Mouse (Mus musculus): ENCODE measurements around the gene Pla2g4e. TPM values are rescaled to one million over a fixed set of nuclear protein-coding genes. Genes with fewer than 3 reads are reported as not detected.

Gene Pla2g4e
- total and polyA plus RNA-seq, 3 experiments: not detected

DNA sequence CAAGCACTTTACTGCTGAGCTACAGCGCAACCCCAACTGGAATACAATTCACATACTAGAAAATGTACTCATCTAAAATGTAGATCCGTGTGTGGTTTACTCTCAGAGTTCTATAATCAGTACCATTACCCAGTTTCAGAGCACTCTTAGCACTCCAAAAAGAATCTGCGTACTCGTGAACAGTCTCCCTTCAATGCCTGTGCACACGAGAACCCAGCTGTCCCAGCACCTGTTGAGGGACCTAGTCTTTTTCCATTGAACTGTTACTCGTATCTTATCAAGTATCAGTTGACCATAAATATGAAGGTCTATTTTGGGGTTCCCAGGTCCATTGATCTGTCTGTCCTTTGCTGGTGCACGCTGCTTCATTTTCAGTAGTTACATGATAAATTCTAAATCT is 95.5 kb downstream of the Pla2g4e start:
- Histone ChIP-seq H3K27me3 (ENCODE audit: control insufficient read depth in 1 of 2, insufficient read depth in 2 of 2, low read length in 2 of 2) (no peaks in the 10 kb centered on the region), H3K36me3 (ENCODE audit: control insufficient read depth in 1 of 2, insufficient read depth in 2 of 2, low read length in 2 of 2) (peaks cover 0 to 7% of the 10 kb centered on the region in 2 experiments; a peak in 2 of 4 replicates)
- DNase-seq (ENCODE audit: low read depth, low spot score): no peak

DNA sequence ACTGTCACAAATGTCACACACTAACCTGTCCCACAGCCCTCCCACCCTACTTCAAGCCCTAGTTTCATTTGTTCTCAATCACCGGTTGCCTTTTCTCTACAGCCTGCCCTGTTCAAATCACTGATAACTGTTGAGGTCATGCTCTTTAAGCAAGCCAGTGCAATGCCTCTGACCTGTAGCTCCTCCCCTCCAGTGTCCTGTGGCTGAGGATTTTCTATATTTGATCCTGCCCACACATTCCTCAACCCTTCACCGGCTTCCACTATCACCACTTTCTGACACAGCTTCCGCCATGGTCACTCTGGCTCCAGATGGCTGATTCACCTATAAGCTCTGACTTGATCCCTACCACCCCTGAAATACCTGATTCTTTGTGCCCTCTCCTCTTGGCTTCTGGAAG is 97.1 kb downstream of the Pla2g4e start:
- DNase-seq (ENCODE audit: low read depth, low spot score): no peak
- H3K9ac ChIP-seq (ENCODE audit: control insufficient read depth, low read depth, low read length, poor library complexity, severe bottlenecking): no peak overlapping the region
- peaks cover 1 to 3% of the 10 kb centered on the region in 2 experiments; a peak in 3 of 4 replicates for H3K36me3 ChIP-seq (ENCODE audit: control insufficient read depth in 1 of 2, insufficient read depth in 2 of 2, low read length in 2 of 2)
- H3K4me1 ChIP-seq (ENCODE audit: control insufficient read depth in 1 of 2, insufficient read depth in 2 of 2, low read length in 2 of 2): no peaks in the 10 kb centered on the region; a peak in 1 of 4 replicates
- no peak for TF ChIP-seq MAX (IDR thresholded peaks at IDR 0.05; ENCODE audit: low read length)
- no peak for TF ChIP-seq KAT2A (conservative IDR thresholded peaks at IDR 0.05; ENCODE audit: low read depth, low read length)
- TF ChIP-seq MYC (IDR thresholded peaks at IDR 0.05; ENCODE audit: low read depth, low read length): no peak
- TF ChIP-seq RAD21 (IDR thresholded peaks at IDR 0.05; ENCODE audit: low read depth, low read length): no peak
- no peak for TF ChIP-seq CHD2 (IDR thresholded peaks at IDR 0.05; ENCODE audit: low read length)
- TF ChIP-seq POLR2A (IDR thresholded peaks at IDR 0.05; ENCODE audit: control insufficient read depth in 1 of 2, insufficient read depth in 1 of 2, low read depth in 1 of 2, low read length in 2 of 2, poor library complexity in 1 of 2): no peak
- TF ChIP-seq USF1 (IDR thresholded peaks at IDR 0.05; ENCODE audit: low read depth, low read length): no peak
- TF ChIP-seq CTCF (IDR thresholded peaks at IDR 0.05 in 2 of 3, conservative IDR thresholded peaks at IDR 0.05 in 1 of 3; ENCODE audit: control insufficient read depth in 1 of 3, insufficient read depth in 1 of 3, low read depth in 2 of 3, low read length in 3 of 3, poor library complexity in 1 of 3, severe bottlenecking in 1 of 3): no peak
- no peak overlapping the region for H3K27ac ChIP-seq (ENCODE audit: control insufficient read depth, low read depth, low read length)
- no peaks in the 10 kb centered on the region for H3K27me3 ChIP-seq (ENCODE audit: control insufficient read depth in 1 of 2, insufficient read depth in 2 of 2, low read length in 2 of 2)
- H3K4me3 ChIP-seq (ENCODE audit: control insufficient read depth in 1 of 2, insufficient read depth in 1 of 2, low read depth in 2 of 2, low read length in 2 of 2): no peak overlapping the region
- H3K9me3 ChIP-seq (replicated peaks; ENCODE audit: insufficient read depth, low read length): no peaks in the 10 kb centered on the region
- H3K79me2 ChIP-seq (ENCODE audit: control insufficient read depth, insufficient read depth, low read length, poor library complexity): peaks cover 4% of the 10 kb centered on the region; the same call in 1 of the 2 replicates

More for the DNA sequence above, 95.5 kb downstream of the Pla2g4e start:
- Histone ChIP-seq H3K9me3 (replicated peaks; ENCODE audit: insufficient read depth, low read length) (no peaks in the 10 kb centered on the region), H3K4me3 (ENCODE audit: control insufficient read depth in 1 of 2, insufficient read depth in 1 of 2, low read depth in 2 of 2, low read length in 2 of 2) (no peak overlapping the region), H3K4me1 (ENCODE audit: control insufficient read depth in 1 of 2, insufficient read depth in 2 of 2, low read length in 2 of 2) (no peaks in the 10 kb centered on the region; a peak in 2 of 4 replicates), H3K27ac (ENCODE audit: control insufficient read depth, low read depth, low read length) (no peak overlapping the region), H3K79me2 (ENCODE audit: control insufficient read depth, insufficient read depth, low read length, poor library complexity) (peaks cover 12% of the 10 kb centered on the region), H3K9ac (ENCODE audit: control insufficient read depth, low read depth, low read length, poor library complexity, severe bottlenecking) (no peak overlapping the region)
- TF ChIP-seq MYC (IDR thresholded peaks at IDR 0.05; ENCODE audit: low read depth, low read length): no peak

DNA sequence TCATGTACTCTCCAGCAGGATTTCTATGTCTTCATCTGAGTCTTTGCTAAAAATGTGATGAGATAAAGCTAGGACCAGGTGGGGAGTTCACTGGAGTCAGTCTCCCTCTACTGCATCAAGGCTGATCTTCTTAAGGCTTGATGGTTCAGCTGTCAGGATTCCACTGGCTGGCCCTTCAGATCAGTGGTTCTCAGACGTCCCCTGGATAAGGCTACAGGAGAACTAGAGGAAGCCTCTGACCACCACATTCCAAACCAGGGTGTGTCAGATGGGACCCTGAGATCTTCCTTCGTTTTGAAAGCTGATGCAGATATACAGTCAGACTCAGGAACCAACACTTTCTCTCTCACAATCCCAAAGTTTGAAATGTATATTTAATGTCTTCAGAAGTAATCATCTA is 97.8 kb downstream of the Pla2g4e start:
- Histone ChIP-seq H3K27me3 (ENCODE audit: control insufficient read depth in 1 of 2, insufficient read depth in 2 of 2, low read length in 2 of 2) (no peaks in the 10 kb centered on the region), H3K27ac (ENCODE audit: control insufficient read depth, low read depth, low read length) (no peak overlapping the region), H3K36me3 (ENCODE audit: control insufficient read depth in 1 of 2, insufficient read depth in 2 of 2, low read length in 2 of 2) (peaks cover 0 to 1% of the 10 kb centered on the region in 2 experiments; a peak in 2 of 4 replicates), H3K4me1 (ENCODE audit: control insufficient read depth in 1 of 2, insufficient read depth in 2 of 2, low read length in 2 of 2) (no peaks in the 10 kb centered on the region), H3K4me3 (ENCODE audit: control insufficient read depth in 1 of 2, insufficient read depth in 1 of 2, low read depth in 2 of 2, low read length in 2 of 2) (no peak overlapping the region), H3K9ac (ENCODE audit: control insufficient read depth, low read depth, low read length, poor library complexity, severe bottlenecking) (no peak overlapping the region), H3K9me3 (replicated peaks; ENCODE audit: insufficient read depth, low read length) (no peaks in the 10 kb centered on the region), H3K79me2 (ENCODE audit: control insufficient read depth, insufficient read depth, low read length, poor library complexity) (peaks cover 5% of the 10 kb centered on the region; the same call in 1 of the 2 replicates)
- no peak for TF ChIP-seq POLR2A (IDR thresholded peaks at IDR 0.05; ENCODE audit: control insufficient read depth in 1 of 2, insufficient read depth in 1 of 2, low read depth in 1 of 2, low read length in 2 of 2, poor library complexity in 1 of 2)
- no peak for TF ChIP-seq ZC3H11A (IDR thresholded peaks at IDR 0.05; ENCODE audit: low read depth, low read length)
- TF ChIP-seq BHLHE40 (IDR thresholded peaks at IDR 0.05; ENCODE audit: borderline replicate concordance, low read depth, low read length): no peak
- no peak for TF ChIP-seq RCOR1 (IDR thresholded peaks at IDR 0.05; ENCODE audit: low read depth, low read length)
- TF ChIP-seq GATA1 (IDR thresholded peaks at IDR 0.05; ENCODE audit: low read depth, low read length): no peak
- no peak for TF ChIP-seq ZNF384 (IDR thresholded peaks at IDR 0.05; ENCODE audit: low read depth, low read length)
- DNase-seq (ENCODE audit: low read depth, low spot score): no peak
